Mouse (Mus musculus) kidney, embryonic 16.5 days (tissue): ENCODE measurements at regions not wholly inside any gene's neighbourhood (a gene's known extent, or its start where the extent isn't known, plus 50 kb on each side); places are given as distances from the start of the nearest gene placed in this dataset.

Experiments used
- ATAC-seq: fragments of 200-750 bp; cut with Nextera tagmentation; 2 replicates; pipeline ENCODE4 v1.8.0; 2017; ENCODE audit warnings: moderate TSS enrichment; ENCODE audit not compliant: low FRiP score, low TSS enrichment
- H3K27ac ChIP-seq: fragments of 300-500 bp; sonication (generic); 2 replicates; pipeline ENCODE4 v1.5.1; 2014; ENCODE audit warnings: low read length
- H3K27me3 ChIP-seq: fragments of 300-500 bp; sonication (generic); 2 replicates; pipeline ENCODE4 v1.6.1; 2014; ENCODE audit warnings: low read length, control low read depth, mixed read lengths; ENCODE audit not compliant: insufficient read depth
- H3K36me3 ChIP-seq: fragments of 300-500 bp; sonication (generic); 2 replicates; pipeline ENCODE4 v1.6.1; 2014; ENCODE audit warnings: low read length, control low read depth, mixed read lengths; ENCODE audit not compliant: insufficient read depth
- H3K4me1 ChIP-seq: fragments of 300-500 bp; sonication (generic); 2 replicates; pipeline ENCODE4 v1.6.1; 2014; ENCODE audit warnings: low read length, control low read depth, mixed read lengths; ENCODE audit not compliant: insufficient read depth
- H3K4me2 ChIP-seq: fragments of 300-500 bp; sonication (generic); replicated peaks from 2 replicates; pipeline ENCODE4 v1.6.1; 2014; ENCODE audit warnings: low read depth, low read length
- H3K4me3 ChIP-seq: fragments of 300-500 bp; sonication (generic); 2 replicates; pipeline ENCODE4 v1.5.1; 2014; ENCODE audit warnings: mild to moderate bottlenecking, low read length
- H3K9ac ChIP-seq: fragments of 300-500 bp; sonication (generic); replicated peaks from 2 replicates; pipeline ENCODE4 v1.6.1; 2014; ENCODE audit warnings: low read length
- H3K9me3 ChIP-seq: fragments of 300-500 bp; sonication (generic); 2 replicates; pipeline ENCODE4 v1.6.1; 2016; ENCODE audit warnings: low read length, control low read depth
- WGBS: fragments of 180-500 bp; shearing (Covaris S2); extraction: QIAGEN DNeasy Blood & Tissue Kit; methylation state at CpG from one replicate; pipeline ENCODE4 v1.1.7; 2014; 5-methylcytosine and 5-hydroxymethylcytosine counted together

DNA sequence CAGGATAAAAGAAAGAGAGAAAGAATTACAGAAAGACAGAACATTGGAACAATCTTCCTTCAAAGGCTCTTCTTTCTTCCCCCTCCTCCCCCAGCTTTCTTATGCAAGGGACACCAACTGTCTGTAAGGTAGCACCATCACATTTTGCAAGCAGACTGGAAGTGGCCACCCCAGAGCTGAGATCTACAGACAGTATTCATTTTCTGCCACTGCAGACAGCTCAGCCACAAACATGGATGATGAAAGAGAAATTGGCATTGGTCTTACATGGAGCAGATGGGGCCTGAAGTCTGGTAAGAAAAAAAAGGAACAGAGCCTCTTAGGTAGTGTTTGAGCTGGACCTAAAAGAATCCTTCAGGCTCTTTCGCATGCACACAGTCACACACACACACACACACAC lies 428.9 kb upstream of the Zfp462 start:
- ATAC-seq: no peak
- Histone ChIP-seq H3K4me3 (no peak overlapping the region), H3K9ac (no peak overlapping the region), H3K4me2 (no peak overlapping the region), H3K27me3 (no peaks in the 10 kb centered on the region), H3K9me3 (no peaks in the 10 kb centered on the region), H3K4me1 (no peaks in the 10 kb centered on the region), H3K36me3 (no peaks in the 10 kb centered on the region), H3K27ac (no peak overlapping the region)
- 93% methylated on average over 1 of the region's 1 CpGs for WGBS

DNA sequence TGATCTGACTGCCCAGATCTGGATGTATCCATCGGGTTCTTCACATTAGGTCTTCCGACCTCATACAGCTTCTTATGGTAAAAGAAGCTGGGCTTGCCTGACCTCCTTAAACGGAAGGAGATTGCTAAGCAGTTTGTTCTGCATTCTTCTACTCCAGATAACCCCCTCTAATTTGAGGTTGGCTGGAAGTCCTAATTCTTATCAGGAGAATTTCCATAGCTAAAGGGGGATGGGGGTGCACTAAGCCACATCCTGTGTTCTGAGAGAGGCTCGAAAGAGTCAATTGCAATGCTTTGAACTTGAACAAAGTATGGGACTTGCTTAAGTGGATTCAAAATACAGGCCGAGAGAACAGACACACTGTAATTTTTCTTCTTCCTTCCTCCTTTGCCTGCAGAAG lies 421.6 kb upstream of the Zfp462 start:
- no peak overlapping the region for H3K9ac ChIP-seq
- no peak overlapping the region for H3K4me3 ChIP-seq
- no peaks in the 10 kb centered on the region for H3K27me3 ChIP-seq
- no peaks in the 10 kb centered on the region for H3K9me3 ChIP-seq
- no peaks in the 10 kb centered on the region for H3K36me3 ChIP-seq
- H3K4me1 ChIP-seq: no peaks in the 10 kb centered on the region
- no peak for ATAC-seq
- H3K4me2 ChIP-seq: no peak overlapping the region
- H3K27ac ChIP-seq: no peak overlapping the region
- WGBS: 61% methylated on average over 5 of the region's 5 CpGs

GRCm38 (mm10) chr4:54526003-54526586 lies 418.8 kb upstream of the Zfp462 start:
- no peaks in the 10 kb centered on the region for H3K27me3 ChIP-seq
- H3K4me1 ChIP-seq: no peaks in the 10 kb centered on the region
- H3K4me3 ChIP-seq: no peak overlapping the region
- WGBS: 27% methylated on average over 5 of the region's 5 CpGs
- no peaks in the 10 kb centered on the region for H3K9me3 ChIP-seq
- H3K9ac ChIP-seq: no peak overlapping the region
- peak; percentile 27; the same call in 1 of the 2 replicates for ATAC-seq
- no peak overlapping the region for H3K27ac ChIP-seq
- no peak overlapping the region for H3K4me2 ChIP-seq
- H3K36me3 ChIP-seq: no peaks in the 10 kb centered on the region

GRCm38 (mm10) chr4:54527660-54528059 lies 417.2 kb upstream of the Zfp462 start:
- H3K4me1 ChIP-seq: no peaks in the 10 kb centered on the region
- H3K4me2 ChIP-seq: no peak overlapping the region
- no peaks in the 10 kb centered on the region for H3K9me3 ChIP-seq
- H3K9ac ChIP-seq: no peak overlapping the region
- no peak for ATAC-seq
- no peak overlapping the region for H3K27ac ChIP-seq
- WGBS: 76% methylated on average over 2 of the region's 2 CpGs
- H3K36me3 ChIP-seq: no peaks in the 10 kb centered on the region
- H3K4me3 ChIP-seq: no peak overlapping the region
- no peaks in the 10 kb centered on the region for H3K27me3 ChIP-seq

GRCm38 (mm10) chr4:54531739-54532138 lies 413.1 kb upstream of the Zfp462 start:
- 91% methylated on average over 2 of the region's 2 CpGs for WGBS
- no peaks in the 10 kb centered on the region for H3K27me3 ChIP-seq
- no peak overlapping the region for H3K4me2 ChIP-seq
- ATAC-seq: no peak
- H3K4me3 ChIP-seq: no peak overlapping the region
- no peaks in the 10 kb centered on the region for H3K9me3 ChIP-seq
- no peaks in the 10 kb centered on the region for H3K36me3 ChIP-seq
- no peak overlapping the region for H3K9ac ChIP-seq
- H3K27ac ChIP-seq: no peak overlapping the region
- H3K4me1 ChIP-seq: no peaks in the 10 kb centered on the region

DNA sequence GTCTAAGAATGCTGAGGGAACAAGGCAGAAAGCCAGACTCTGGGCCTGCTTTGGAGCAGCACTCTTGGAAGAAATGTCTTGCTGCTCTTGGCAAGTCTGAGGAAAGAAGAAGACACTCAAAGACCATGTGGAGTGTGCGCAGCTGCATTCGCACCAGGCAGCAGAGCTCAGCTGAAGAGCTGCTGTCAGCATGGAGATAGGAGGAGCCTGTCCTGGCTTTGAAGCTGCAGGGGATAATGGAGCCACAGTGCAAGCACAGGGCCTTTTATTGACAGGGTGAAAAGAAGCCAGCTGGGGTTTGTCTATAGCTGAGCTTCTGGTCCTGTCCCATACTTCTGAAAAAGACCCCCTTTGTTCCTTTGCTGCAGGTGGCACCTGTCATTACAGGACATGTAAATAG lies 411.0 kb upstream of the Zfp462 start:
- H3K9me3 ChIP-seq: no peaks in the 10 kb centered on the region
- no peaks in the 10 kb centered on the region for H3K36me3 ChIP-seq
- peak; percentile 69 for ATAC-seq

GRCm38 (mm10) chr4:54552864-54553618 lies 391.8 kb upstream of the Zfp462 start:
- Histone ChIP-seq H3K36me3 (no peaks in the 10 kb centered on the region), H3K4me2 (no peak overlapping the region), H3K4me3 (no peak overlapping the region), H3K4me1 (no peaks in the 10 kb centered on the region), H3K9me3 (no peaks in the 10 kb centered on the region), H3K9ac (no peak overlapping the region), H3K27me3 (no peaks in the 10 kb centered on the region), H3K27ac (no peak overlapping the region)
- 71% methylated on average over 7 of the region's 7 CpGs for WGBS
- ATAC-seq: no peak

More for the DNA sequence above, 411.0 kb upstream of the Zfp462 start:
- Histone ChIP-seq H3K4me2 (no peak overlapping the region), H3K9ac (no peak overlapping the region), H3K27ac (no peak overlapping the region), H3K4me1 (no peaks in the 10 kb centered on the region), H3K4me3 (no peak overlapping the region), H3K27me3 (no peaks in the 10 kb centered on the region)
- WGBS: 50% methylated on average over 2 of the region's 2 CpGs

- no peak for ATAC-seq
- H3K4me3 ChIP-seq: no peak overlapping the region
- H3K4me2 ChIP-seq: no peak overlapping the region
- H3K4me1 ChIP-seq: no peaks in the 10 kb centered on the region
- H3K27me3 ChIP-seq: no peaks in the 10 kb centered on the region
- WGBS: 91% methylated on average over 1 of the region's 1 CpGs
- H3K9me3 ChIP-seq: no peaks in the 10 kb centered on the region
- no peak overlapping the region for H3K27ac ChIP-seq
- no peak overlapping the region for H3K9ac ChIP-seq
- H3K36me3 ChIP-seq: no peaks in the 10 kb centered on the region
Measured at GRCm38 (mm10) chr4:54563075-54563474, 381.8 kb upstream of the Zfp462 start.

- H3K27me3 ChIP-seq: no peaks in the 10 kb centered on the region
- H3K4me1 ChIP-seq: no peaks in the 10 kb centered on the region
- H3K9me3 ChIP-seq: no peaks in the 10 kb centered on the region
- ATAC-seq: no peak
- H3K27ac ChIP-seq: no peak overlapping the region
- no peak overlapping the region for H3K9ac ChIP-seq
- no peaks in the 10 kb centered on the region for H3K36me3 ChIP-seq
- H3K4me3 ChIP-seq: no peak overlapping the region
- no peak overlapping the region for H3K4me2 ChIP-seq
Measured at GRCm38 (mm10) chr4:54573185-54573584, 371.7 kb upstream of the Zfp462 start.

DNA sequence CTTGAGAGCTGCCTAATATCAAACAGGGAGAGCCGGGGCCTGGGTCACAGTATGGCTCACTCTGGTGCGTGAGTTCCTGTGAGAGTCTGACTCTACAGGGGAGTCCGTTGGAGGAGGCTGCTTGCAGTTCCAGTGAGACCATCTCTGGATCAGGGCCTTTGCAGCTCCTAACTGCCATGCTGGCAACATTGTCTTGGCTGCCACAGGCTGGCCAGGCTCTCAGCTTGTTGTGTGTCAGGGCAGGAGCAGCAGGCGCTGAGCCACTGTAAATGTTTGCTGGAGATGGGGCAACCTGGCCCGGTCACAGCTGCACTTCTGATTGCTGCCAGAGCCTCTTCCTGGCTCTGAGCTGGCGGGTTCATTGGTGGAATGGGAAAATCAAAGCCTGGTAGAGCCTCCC lies 357.7 kb upstream of the Zfp462 start:
- H3K4me1 ChIP-seq: no peaks in the 10 kb centered on the region
- no peaks in the 10 kb centered on the region for H3K9me3 ChIP-seq
- no peak overlapping the region for H3K27ac ChIP-seq
- no peak overlapping the region for H3K9ac ChIP-seq
- no peaks in the 10 kb centered on the region for H3K36me3 ChIP-seq
- WGBS: 84% methylated on average over 6 of the region's 6 CpGs
- no peaks in the 10 kb centered on the region for H3K27me3 ChIP-seq
- no peak overlapping the region for H3K4me3 ChIP-seq
- H3K4me2 ChIP-seq: no peak overlapping the region
- ATAC-seq: no peak
